Mouse (Mus musculus) cerebellum, postnatal 25 days (tissue): ENCODE data around the gene Letm1.

ENCODE experiments used
- DNase-seq, 2 experiments: peaks; one replicate each; pipeline ENCODE4 v3.0.0; 2021; ENCODE audit warnings: mixed read lengths in 2 of 2

Letm1 gene

DNA sequence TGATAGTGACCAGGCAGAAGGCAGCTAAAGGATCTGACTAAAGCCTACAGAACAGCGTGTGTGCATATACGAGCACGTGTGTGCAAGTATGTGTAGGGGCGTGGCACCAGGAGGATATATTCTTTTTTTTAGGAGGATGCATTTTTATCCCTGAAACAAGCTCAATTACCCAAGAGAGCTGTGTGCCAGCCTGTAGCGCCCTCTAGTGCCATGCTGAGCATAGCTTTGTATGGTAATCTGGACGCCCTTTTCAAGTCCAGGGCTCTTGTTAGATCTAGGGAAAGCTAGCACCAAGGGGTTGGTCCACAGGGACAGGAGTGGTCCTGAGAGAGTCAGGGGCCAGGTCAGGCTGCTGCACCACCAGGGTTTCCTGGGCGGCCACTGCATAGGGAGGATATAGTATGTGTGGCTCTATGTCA, 44.7 kb downstream of the Letm1 start:
- DNase-seq, result peak; percentile 69 to 82

- no peak for DNase-seq
These were observed 46.4 kb downstream of the Letm1 start for GRCm38 (mm10) chr5:33736230-33736629.

- DNase-seq, result no peak
These were observed 47.1 kb downstream of the Letm1 start for GRCm38 (mm10) chr5:33735412-33736092.

DNA sequence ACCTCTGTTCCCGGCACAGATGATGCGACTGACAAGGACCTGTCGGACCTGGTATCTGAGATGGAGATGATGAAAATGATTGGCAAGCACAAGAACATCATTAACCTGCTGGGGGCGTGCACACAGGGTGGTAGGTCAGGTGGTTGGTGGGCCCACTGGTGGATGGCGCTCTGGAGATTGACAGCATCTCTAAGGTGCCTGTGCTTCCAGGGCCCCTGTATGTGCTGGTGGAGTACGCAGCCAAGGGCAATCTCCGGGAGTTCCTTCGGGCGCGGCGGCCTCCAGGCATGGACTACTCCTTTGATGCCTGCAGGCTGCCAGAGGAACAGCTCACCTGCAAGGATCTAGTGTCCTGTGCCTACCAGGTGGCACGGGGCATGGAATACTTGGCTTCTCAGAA, 48.8 kb downstream of the Letm1 start:
- no peak for DNase-seq

GRCm38 (mm10) chr5:33731051-33731450, 51.6 kb downstream of the Letm1 start:
- DNase-seq, result no peak

GRCm38 (mm10) chr5:33730516-33730915, 52.1 kb downstream of the Letm1 start:
- no peak for DNase-seq

GRCm38 (mm10) chr5:33728841-33729240, 53.8 kb downstream of the Letm1 start:
- no peak for DNase-seq

DNA sequence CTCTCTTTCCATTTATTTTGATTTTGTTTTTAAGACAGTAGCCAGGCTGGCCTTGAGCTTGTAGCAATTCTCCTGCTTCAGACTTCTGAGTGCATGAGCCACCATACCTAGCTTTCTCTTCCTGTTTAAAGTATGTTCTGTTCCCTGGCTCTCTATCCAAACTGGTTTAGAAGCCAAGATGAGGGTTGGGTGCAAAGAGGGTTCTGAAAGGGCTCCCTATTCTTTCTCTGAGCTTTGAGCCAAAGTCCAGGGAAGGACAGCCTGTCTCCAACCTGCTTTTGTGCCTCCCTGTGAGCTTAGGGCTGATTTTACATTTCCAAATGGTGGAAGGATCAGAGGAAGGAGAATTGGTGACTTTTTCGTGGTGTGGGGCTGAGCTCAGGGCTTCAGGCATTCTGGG, 55.7 kb downstream of the Letm1 start:
- no peak for DNase-seq

DNA sequence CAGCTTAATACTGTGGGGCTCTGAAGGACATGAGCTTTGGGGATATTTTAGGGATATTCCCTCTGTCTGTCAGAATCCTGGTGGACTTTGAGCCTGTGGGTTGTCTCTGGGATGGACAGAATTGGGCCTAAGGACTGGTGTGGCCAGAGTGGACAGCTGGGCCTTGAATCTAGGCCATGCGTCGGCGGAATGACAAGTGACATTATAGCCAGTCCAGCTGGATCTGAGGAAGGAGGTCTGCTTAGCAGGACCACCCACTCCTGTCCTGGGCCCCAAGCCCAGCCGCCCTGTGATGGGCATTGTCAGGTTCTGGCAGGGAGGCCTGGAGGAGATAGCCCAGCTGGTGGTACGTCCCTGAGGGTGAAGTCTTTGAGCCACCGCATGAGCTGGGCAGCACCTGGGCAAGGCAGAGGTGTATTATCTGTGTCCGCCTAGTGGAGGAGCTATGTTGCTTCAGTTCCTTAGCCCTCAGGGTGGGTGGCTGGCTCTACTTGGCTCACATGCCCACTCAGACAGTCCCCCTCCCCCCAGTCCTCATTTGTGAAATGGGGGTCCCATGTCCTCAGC, 56.5 kb downstream of the Letm1 start:
- DNase-seq, result peak in 1 of 2 experiments; percentile 34

- no peak for DNase-seq
These were observed 58.8 kb downstream of the Letm1 start for GRCm38 (mm10) chr5:33723641-33724465.

DNA sequence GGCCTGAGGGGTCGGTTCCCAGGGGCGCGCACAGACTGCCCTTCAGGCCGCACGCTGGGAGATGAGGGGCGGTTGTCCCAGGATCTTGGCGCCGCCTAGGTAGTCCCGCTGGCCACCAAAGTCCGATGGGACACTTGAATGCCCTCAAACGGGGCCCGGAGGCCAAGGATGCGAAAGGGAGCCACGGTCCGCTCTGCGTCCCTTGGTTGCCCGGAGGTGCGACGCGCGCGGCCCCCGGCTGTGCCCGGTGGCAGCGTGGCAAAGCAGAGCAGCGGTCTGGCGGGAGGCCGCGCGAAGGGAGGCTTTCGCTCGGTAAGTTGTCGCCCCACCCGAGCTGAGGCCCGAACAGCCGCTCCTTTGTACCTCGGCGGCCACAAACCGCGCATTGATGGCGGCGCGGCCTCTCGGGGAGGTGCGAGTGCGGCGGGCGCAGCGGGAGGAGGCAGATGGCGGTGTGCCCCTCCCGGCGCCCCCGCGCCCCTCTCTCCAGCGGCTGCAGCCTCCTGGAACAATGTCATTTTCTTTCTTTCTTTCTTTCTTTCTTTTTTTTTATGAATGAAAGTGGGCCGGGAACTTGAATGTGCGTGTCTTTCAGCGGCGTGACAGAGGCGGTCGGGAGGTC, 59.5 kb downstream of the Letm1 start:
- DNase-seq, result peak in 1 of 2 experiments; percentile 31

GRCm38 (mm10) chr5:33722266-33723018, 60.2 kb downstream of the Letm1 start:
- DNase-seq, result no peak

DNA sequence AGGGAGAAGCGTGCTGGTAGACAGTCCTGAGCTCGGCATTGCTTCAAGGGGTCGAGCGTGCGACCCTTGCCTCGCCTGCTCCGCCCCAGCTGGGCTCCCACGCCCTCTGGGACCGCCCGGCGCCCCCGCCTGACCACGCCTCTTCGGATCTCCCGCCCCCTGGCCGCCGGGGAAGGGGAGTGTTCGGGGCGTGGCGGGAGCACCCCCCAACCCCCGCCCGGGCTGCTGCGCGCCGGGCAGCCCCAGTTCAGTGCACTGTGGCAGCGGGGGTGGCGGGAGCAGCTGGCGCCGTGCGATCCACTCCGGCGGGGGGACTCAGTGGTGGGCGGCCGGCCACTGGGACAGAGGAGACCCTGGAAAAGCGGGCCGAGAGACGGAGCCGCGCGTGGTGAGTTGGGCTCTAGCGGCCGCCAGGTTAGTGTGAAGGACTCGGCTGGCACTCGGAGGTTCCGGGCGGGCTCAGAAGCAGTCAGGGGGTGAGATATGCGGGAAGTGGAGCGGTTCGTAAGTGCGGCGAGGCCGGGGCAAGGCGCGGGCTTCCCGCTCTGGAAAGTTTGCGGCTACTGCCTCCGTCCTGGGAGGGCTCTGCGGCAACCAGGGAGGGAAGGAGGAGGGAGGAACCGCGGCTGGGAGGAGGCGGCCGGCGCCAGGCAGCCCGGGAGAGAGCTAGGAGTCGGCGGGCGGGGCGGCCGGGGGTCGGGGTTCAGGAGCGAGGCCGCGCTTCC, 60.9 kb downstream of the Letm1 start, which contains the start of gene Fgfr3:
Gene Fgfr3 (plus strand): TSS at position 134 of the 725 bp plus-strand sequence.
- peak; percentile 34 to 49 for DNase-seq

DNA sequence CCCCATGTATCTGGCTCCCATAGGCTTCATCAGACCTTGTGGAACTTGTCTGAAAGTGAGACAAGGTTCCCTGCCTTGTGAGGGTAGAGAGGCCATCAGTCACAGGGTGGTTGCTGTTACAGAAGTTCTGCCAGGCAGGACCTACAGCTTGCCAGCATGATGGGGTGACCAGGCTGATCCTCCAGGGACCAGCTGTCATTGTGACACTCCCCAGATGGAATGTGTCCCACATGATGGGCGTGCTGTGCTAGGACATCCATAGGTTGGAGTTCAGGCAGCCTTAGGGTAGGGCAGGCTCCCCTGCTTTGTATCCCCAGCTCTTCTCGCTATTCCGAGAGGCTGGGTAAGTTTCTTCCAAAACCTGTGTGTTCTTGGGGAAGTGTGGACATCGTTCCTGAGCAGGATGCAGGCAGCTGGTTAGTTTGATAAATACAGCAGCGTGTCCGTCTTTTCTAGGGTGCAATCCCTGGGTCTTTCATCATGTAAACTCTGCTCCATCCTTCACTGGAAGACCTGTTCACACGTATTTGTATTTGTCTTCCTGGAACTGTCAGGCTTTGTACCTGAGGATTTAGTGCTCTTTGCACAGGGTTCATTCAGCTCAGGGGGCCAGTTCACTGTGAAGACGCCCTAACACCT, 61.6 kb downstream of the Letm1 start:
- no peak for DNase-seq

DNA sequence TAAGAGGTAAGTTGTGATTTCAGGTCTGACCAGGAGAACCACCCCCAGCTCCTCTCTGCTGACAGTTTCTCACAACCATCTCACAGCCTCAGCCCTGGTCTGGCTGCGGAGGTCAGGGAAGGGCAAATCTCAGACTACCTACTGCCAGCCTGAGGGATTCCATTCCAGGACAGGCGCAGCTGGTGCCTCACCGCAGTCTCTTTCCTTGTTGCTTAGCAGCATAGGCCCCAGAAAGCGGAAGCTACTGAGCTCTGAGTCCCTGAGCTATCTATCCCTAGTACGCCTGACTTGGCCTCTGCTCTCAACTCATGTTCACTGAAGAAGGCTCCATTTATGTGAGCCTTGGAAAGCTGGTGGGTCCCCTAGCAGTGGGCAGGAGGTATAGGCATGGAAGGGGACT, 64.2 kb downstream of the Letm1 start:
- no peak for DNase-seq

DNA sequence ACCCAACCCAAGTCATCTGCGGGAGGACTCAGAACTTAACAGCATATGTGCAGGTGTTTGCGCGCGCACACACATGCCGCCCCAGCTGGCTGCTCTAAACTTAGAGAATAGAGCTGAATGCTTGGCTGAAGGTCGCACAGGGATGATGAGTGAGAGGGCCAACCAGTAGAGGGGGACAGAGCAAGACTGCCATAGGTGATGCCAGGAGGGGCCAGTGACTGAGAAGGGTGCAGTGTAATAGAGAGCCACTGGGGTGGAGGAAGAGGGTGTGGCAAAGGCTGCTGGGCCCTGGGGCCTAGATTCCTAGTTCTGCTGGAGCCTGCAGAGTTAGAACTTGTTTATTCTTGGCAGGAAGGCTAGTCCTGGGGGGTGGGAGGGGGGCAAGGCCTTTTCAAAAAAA, 66.2 kb downstream of the Letm1 start:
- no peak for DNase-seq

GRCm38 (mm10) chr5:33715182-33715581, 67.4 kb downstream of the Letm1 start:
- DNase-seq, result no peak

DNA sequence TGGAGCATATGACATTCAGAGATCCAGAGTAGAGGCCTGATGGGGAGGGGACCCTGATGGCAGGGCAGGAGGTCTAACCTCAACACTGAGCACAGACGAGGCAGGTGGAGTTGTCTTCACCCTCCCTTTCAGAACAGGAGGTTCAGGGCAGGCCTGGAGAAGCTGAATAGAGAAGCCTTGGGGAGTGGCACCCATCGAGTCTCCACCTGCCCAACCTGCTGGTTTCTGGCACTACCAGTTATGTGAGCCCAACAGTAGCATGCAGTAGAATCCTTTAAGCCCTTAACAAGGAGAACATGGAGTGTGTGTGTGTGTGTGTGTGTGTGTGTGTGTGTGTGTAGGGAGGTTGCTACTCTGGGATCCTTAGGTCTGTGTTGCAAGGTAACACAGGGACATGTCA, 70.1 kb downstream of the Letm1 start:
- no peak for DNase-seq

DNA sequence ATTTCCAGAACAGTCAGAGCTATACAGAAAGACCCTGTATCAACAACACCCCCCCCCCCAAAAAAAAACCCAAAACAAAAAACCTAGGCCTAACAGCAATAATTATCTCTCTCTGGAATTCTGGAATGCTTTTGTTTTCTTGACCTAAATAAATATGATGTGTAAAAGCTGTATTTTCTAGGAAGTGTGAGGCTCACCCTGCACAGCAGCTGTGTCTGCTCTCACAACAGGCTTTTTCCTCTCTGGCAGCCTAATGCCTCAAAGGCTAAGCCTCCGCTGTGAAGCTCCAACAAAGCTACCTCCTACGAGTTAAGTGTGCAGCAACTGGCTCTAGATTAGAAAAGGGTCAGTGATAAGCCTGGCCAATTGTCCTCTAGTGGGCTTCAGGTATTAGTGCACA, 73.6 kb downstream of the Letm1 start:
- DNase-seq, result no peak

DNA sequence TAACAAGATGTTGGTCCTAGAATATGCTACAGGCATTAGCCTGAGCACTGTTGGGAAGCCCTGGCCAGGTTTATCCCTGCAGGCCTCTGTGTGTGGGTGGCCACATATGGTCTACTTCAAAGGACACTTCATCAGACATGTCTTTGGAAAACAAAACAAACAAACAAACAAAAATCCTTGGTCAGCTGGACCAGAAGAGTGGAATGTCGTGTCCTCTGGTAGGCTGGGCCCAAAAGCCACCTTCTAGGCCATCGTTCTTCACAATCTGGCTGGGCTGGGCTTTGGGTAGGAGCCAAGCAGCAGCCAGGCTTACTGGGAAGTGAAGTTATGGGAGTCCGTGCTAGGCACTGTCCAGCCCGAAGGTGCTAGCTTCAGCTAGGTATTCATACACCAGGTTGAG, 75.5 kb downstream of the Letm1 start:
- no peak for DNase-seq

DNA sequence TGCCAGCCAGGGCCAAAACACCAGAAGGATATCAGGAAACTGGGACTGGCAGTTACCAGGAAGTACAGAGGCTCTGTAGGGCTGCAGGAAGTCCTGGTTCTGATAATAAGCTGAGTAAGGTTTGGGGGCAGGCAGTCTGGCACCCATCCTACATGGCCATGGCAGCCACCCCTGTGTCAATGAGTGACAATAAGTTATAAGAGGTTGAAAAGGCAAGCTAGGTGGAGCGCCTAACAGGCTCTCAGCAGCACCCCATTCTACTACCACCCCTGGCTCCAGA, 76.3 kb downstream of the Letm1 start:
- DNase-seq, result no peak
